Mouse (Mus musculus): ENCODE measurements around the gene Kctd2.
"Not testable (repeated sequence)": the region's sequence is repeated elsewhere in the genome, so short reads cannot be mapped to it uniquely, and the experiment has no call there.

The Kctd2 gene

GRCm38 (mm10) chr11:115439906-115440595, 20.1 kb downstream of the Kctd2 start, which contains the start of gene Trim80:
TSS of gene Trim80 (plus strand) at chr11:115440545.
- no peak for DNase-seq (ENCODE audit: low spot score)

- DNase-seq (ENCODE audit: low spot score) = no peak
These were observed 21.5 kb downstream of the Kctd2 start for GRCm38 (mm10) chr11:115441417-115441816.

GRCm38 (mm10) chr11:115446906-115447305, 27.0 kb downstream of the Kctd2 start:
- DNase-seq (ENCODE audit: low spot score) = no peak

- DNase-seq (ENCODE audit: low spot score) = no peak
These were observed 27.5 kb downstream of the Kctd2 start for GRCm38 (mm10) chr11:115447321-115447885.

GRCm38 (mm10) chr11:115448075-115448474, 28.1 kb downstream of the Kctd2 start:
- DNase-seq (ENCODE audit: low spot score) = no peak

- DNase-seq (ENCODE audit: low spot score) = no peak
These were observed 29.1 kb downstream of the Kctd2 start for GRCm38 (mm10) chr11:115448998-115449397.

- no peak for DNase-seq (ENCODE audit: low spot score)
These were observed 30.2 kb downstream of the Kctd2 start for GRCm38 (mm10) chr11:115450176-115450575.

GRCm38 (mm10) chr11:115451781-115452241, 31.9 kb downstream of the Kctd2 start:
- no peak for DNase-seq (ENCODE audit: low spot score)

GRCm38 (mm10) chr11:115452281-115452860, 32.4 kb downstream of the Kctd2 start:
- DNase-seq (ENCODE audit: low spot score) = no peak

- no peak for DNase-seq (ENCODE audit: low spot score)
These were observed 33.4 kb downstream of the Kctd2 start for GRCm38 (mm10) chr11:115453306-115453705.

- not testable (repeated sequence) for DNase-seq (ENCODE audit: low spot score)
These were observed 34.9 kb downstream of the Kctd2 start for GRCm38 (mm10) chr11:115454822-115455221.

- DNase-seq (ENCODE audit: low spot score) = no peak
These were observed 35.7 kb downstream of the Kctd2 start for GRCm38 (mm10) chr11:115455619-115456018.

GRCm38 (mm10) chr11:115456182-115456581, 36.3 kb downstream of the Kctd2 start:
- no peak for DNase-seq (ENCODE audit: low spot score)

- DNase-seq (ENCODE audit: low spot score) = no peak
These were observed 37.5 kb downstream of the Kctd2 start for GRCm38 (mm10) chr11:115457405-115457804.

GRCm38 (mm10) chr11:115460976-115461375, 41.0 kb downstream of the Kctd2 start:
- no peak for DNase-seq (ENCODE audit: low spot score)

- DNase-seq (ENCODE audit: low spot score) = no peak
These were observed 41.9 kb downstream of the Kctd2 start for GRCm38 (mm10) chr11:115461846-115462242.

- DNase-seq (ENCODE audit: low spot score) = no peak
These were observed 42.4 kb downstream of the Kctd2 start, which contains the start of gene Slc16a5 for GRCm38 (mm10) chr11:115462243-115462891. TSS of gene Slc16a5 (plus strand) at chr11:115462474.

GRCm38 (mm10) chr11:115463397-115463796, 43.5 kb downstream of the Kctd2 start:
- DNase-seq (ENCODE audit: low spot score) = no peak

GRCm38 (mm10) chr11:115464851-115465250, 44.9 kb downstream of the Kctd2 start:
- DNase-seq (ENCODE audit: low spot score) = no peak

GRCm38 (mm10) chr11:115467217-115467618, 47.3 kb downstream of the Kctd2 start:
- no peak for DNase-seq (ENCODE audit: low spot score)

GRCm38 (mm10) chr11:115472183-115472582, 52.3 kb downstream of the Kctd2 start:
- no peak for DNase-seq (ENCODE audit: low spot score)

- DNase-seq (ENCODE audit: low spot score) = peak; percentile 94
These were observed 53.8 kb downstream of the Kctd2 start for GRCm38 (mm10) chr11:115473626-115474275.
